Mouse (Mus musculus) cortical plate, adult 2 months (tissue): ENCODE results near the gene Sc5d. TPM values are rescaled to one million over a fixed set of nuclear protein-coding genes. Genes with fewer than 3 reads are reported as not detected.

Source experiments
- H3K27ac ChIP-seq: fragments of 200-500 bp; 2 replicates; pipeline ENCODE4 v1.5.1; 2012; ENCODE audit warnings: low read length, control low read depth, inconsistent platforms; ENCODE audit not compliant: insufficient read depth
- H3K4me1 ChIP-seq: fragments of 200-500 bp; 2 replicates; pipeline ENCODE4 v1.6.1; 2011; ENCODE audit warnings: low read length; ENCODE audit not compliant: control insufficient read depth, insufficient read depth
- H3K4me3 ChIP-seq: fragments of 200-500 bp; 2 replicates; pipeline ENCODE4 v1.5.1; 2011; ENCODE audit warnings: mild to moderate bottlenecking, low read length, control low read depth; ENCODE audit not compliant: insufficient read depth
- CTCF ChIP-seq: fragments of 200-500 bp; IDR thresholded peaks from 2 replicates; pipeline ENCODE4 v1.5.1; 2011; ENCODE audit warnings: mild to moderate bottlenecking, control low read depth, low read length; ENCODE audit not compliant: insufficient read depth; ENCODE audit errors: extremely low read depth
- POLR2A ChIP-seq: fragments of 200-500 bp; IDR thresholded peaks from 2 replicates; pipeline ENCODE4 v1.6.1; 2011; ENCODE audit warnings: mild to moderate bottlenecking, low read length, control low read depth; ENCODE audit not compliant: insufficient read depth; ENCODE audit errors: extremely low read depth
- polyA plus RNA-seq: library from polyadenylated mRNA; depleted of rRNA; stranded (reverse); fragments of >200 nt; gene quantifications from 2 replicates; pipeline ENCODE4 v1.2.3, GENCODE M21; 2012; rRNA removed

Gene Sc5d
- polyA plus RNA-seq: 74.8 and 90.6 TPM in 2 replicates

DNA sequence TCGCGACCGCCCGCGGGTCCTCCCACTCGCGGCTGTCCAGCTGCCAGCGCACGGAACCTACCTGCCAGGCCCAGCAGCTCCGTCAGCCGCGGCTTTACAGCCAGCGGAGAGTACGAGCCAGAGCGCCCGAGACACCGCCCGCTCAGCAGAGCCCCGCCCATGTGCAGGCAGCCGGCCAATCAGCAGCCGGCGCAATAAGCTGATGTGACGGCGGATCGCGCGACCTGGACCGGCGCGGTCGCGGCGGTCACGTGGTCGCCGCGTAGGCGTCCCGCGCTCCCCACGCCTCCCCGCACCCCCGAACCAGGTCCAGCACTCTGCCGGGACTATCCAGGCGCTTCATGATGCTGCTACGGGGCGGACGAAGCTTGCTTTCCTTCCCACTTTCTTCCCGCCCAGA, at the start of gene Sc5d:
Sc5d (minus strand) TSS at position 112 of the 400 bp plus-strand sequence.
- Histone ChIP-seq H3K27ac (peak within 1 kb of the TSS; percentile 66), H3K4me3 (peak within 1 kb of the TSS; percentile 99), H3K4me1 (peaks cover 2% of the 10 kb centered on the region; the same call in 1 of the 2 replicates)
- TF ChIP-seq POLR2A (peak; percentile 68), CTCF (no peak)

DNA sequence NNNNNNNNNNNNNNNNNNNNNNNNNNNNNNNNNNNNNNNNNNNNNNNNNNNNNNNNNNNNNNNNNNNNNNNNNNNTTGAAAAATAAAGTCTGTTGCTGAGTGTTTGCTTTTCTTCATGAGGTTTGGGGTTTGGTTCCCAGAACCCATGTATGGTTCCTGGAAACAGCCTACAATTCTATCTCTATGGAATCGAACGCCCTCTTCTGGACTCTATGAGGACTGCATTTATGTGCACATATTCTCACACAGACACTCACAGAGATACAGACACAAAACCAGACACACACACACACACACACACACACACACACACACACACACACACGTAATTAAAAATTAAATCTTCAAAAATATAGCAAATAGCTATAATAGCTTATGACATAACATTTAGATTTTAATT, 47.3 kb upstream of the Sc5d start:
- H3K27ac ChIP-seq: no peak overlapping the region
- peaks cover 2% of the 10 kb centered on the region; the same call in 1 of the 2 replicates for H3K4me1 ChIP-seq
- no peak overlapping the region for H3K4me3 ChIP-seq
- TF ChIP-seq CTCF (no peak), POLR2A (no peak)

DNA sequence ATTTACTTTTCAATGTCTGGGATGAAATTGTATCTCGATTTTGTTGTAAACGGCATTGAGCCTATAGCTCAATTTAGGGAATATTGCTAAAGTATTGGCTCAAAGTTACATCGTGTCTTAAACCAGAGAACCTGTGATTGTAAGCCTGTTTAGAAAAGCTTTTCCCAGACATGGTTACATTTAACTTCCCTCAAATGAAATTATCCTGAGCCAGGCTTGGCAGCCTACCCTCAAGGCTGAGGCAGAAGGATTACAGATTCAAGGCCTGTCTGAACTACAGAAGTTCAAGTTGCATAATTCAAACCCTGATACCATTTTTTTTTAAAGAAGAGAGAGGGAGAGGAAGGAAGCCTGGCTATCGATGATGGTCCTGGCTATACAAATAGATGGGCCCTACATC, 39.8 kb upstream of the Sc5d start:
- Histone ChIP-seq H3K27ac (no peak overlapping the region), H3K4me1 (peaks cover 3% of the 10 kb centered on the region), H3K4me3 (no peak overlapping the region)
- TF ChIP-seq POLR2A (no peak), CTCF (no peak)

DNA sequence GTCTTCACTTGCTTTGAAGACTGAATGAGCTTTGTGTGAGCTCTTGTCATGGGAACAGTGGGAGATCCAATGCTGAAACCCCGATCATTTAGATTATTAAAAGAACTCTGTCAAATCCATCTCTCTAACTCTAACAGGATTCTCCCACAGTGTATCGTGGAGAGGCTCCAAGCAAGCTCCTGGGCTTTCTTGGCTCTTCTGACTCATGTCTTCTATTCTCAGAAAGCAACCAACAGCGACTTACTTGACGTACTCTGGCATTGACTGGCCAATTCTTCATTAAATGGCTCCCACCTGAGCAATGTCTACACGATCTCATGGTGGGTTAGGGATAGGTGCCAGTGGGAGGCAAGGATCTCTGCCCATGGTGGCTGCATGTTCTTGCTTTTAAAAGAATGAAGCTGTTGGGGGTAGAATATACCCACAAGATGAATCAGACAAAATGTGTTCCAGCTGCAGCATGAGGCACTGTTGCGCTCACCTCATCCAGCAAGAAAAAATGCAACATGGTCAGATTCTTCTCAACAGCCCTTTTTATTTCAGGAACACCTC, 37.1 kb upstream of the Sc5d start:
- no peak overlapping the region for H3K4me3 ChIP-seq
- H3K4me1 ChIP-seq: peaks cover 2% of the 10 kb centered on the region; the same call in 1 of the 2 replicates
- TF ChIP-seq POLR2A (no peak), CTCF (no peak)
- H3K27ac ChIP-seq: no peak overlapping the region

DNA sequence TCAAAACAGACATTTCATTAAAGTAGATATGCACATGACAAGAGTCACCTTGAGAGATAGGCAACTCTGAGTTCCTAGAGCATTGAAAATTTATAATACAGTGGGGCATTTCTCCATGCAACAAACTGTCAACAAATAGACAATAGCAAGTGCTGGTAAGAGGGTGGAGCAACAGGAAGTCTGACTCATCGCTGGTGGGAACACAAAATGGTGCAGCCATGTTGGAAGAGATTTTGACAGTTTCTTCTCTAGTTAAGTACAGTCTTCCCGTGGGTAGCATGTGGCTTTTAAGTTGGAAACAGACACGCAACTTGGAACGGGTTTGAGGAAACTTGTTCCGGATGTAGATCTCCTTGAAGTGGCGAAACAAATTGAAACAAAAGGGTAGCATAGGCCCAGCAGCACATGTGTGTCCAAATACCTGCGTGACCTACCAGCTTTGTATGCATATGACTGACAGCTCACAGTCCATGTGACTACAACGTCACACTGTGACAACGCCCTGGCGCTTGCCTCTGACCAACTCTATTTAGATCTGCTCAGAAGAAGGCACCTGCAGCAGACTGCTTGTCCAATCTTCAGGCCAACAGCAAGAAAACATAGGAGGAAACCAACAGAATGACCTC, 32.4 kb upstream of the Sc5d start:
- Histone ChIP-seq H3K27ac (no peak overlapping the region), H3K4me1 (peaks cover 2% of the 10 kb centered on the region; the same call in 1 of the 2 replicates), H3K4me3 (no peak overlapping the region)
- no peak for TF ChIP-seq CTCF
- TF ChIP-seq POLR2A: no peak

DNA sequence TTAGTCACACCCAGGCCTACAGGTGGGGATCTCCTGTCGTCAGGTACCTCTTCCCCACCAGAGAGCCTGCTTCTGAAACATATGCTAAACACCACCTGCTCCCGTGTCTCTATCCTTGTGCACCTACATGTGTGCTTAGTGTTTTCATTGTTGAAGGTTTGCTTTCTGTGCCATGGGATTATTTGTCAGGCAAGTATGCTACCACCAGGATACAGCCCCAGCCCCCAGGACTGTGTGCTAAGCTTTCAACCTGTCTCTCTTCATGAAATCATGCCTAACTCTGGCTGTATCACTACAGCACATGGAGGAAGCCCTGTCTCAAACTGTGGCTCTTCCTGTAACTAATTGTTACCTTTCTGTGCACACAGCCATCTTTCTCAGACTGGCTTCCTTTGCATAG, 30.1 kb upstream of the Sc5d start:
- no peak overlapping the region for H3K4me3 ChIP-seq
- H3K27ac ChIP-seq: no peak overlapping the region
- TF ChIP-seq POLR2A: no peak
- TF ChIP-seq CTCF: no peak
- H3K4me1 ChIP-seq: no peaks in the 10 kb centered on the region

DNA sequence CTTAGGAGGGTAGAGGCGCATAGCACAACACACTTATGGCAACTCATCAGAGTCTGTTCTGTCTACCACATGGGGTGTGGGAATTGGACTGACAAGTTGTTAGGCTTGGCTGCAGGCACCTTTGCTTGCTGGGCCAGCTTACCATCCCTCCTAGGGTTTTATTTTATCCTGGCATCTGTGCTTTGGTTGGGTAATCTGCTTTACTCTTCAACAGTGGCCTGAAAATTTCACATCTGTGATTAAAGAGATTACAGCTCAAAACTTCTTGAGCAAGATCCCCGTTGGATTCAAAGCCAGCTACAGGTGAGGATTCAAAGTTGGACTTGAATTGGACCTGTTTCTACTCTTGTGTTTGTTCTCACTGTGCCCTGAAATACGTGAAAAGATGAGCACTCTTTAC, 29.5 kb upstream of the Sc5d start:
- Histone ChIP-seq H3K27ac (no peak overlapping the region), H3K4me3 (no peak overlapping the region), H3K4me1 (no peaks in the 10 kb centered on the region)
- TF ChIP-seq POLR2A (no peak), CTCF (no peak)

DNA sequence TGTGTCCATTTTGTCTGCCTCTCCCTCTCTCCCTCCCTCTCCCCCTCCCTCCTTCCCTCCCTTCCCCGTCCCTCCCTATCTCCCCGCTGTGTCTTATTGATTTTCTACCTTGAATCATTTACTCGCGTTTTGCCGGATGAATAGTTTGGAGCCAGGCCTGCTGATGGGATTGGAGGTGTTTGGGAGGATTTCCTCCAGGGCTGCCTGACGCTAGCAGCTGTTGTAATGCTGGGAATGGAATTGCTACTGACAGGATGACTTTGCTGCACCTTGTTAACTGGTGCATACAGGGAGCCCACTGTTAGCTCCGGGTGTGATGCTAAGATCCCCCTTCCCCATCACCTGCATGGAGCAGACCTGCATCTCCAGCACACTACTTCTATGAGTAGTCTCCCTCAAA, 29.0 kb upstream of the Sc5d start:
- Histone ChIP-seq H3K4me3 (no peak overlapping the region), H3K27ac (no peak overlapping the region), H3K4me1 (no peaks in the 10 kb centered on the region)
- TF ChIP-seq POLR2A: no peak
- TF ChIP-seq CTCF: no peak

DNA sequence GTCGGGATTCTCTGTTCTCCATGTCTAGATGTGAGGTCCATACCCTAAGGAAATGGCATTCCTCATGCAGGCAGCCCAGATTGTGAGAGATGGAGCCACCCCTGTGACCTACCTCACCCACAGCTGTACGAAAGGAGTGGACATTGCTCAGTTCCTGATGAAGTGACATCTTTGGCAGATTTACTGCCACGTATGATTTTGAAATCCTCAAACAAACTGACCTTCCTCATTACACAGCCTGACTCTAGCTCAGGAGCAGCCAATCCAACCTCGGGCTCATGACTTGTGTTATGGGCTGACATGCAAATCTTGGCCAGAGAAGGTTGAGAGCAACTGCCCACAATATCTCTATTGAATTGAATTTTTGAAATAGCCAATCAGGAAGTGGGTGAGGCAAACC, 15.6 kb upstream of the Sc5d start:
- Histone ChIP-seq H3K4me3 (no peak overlapping the region), H3K4me1 (no peaks in the 10 kb centered on the region), H3K27ac (no peak overlapping the region)
- TF ChIP-seq POLR2A (no peak), CTCF (no peak)

DNA sequence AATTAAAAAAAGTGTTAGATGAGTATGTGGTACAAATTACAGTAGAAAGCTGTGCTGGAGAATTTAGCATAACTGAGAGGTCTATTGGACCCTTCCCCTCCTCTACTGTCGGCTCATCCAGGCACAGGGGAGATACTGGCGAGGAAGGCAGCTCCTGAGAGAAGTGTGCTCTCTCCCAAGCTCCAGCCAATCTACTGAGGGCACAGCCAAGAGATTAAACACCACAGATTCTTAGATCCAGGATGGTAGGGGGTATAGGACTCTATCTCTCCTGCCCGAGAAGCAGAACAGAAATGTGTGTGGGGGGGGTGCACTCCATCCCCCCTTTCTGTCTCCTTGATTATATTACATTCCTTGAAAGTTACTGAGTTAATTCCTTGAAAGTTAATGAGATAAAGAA, 14.0 kb upstream of the Sc5d start:
- Histone ChIP-seq H3K4me3 (no peak overlapping the region), H3K27ac (no peak overlapping the region), H3K4me1 (no peaks in the 10 kb centered on the region)
- TF ChIP-seq POLR2A (no peak), CTCF (no peak)

DNA sequence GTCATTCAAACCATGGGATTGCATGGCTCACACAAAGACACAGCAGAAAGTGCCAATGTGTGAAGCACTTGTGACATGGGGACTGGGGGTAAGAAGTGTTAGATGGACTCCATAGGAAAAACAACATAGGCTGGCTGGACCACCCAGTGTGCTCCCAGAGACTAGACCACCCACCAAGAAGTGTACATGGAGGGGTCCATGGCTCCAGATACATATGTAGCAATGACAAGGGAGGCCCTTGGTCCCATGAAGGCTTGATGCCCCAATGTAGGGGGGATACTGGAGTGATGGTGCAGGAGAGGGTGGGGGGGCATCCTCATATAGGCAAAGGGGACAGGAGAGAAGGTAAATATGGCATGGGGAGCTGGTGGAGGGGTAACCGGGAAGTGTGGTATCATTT, 13.6 kb upstream of the Sc5d start:
- no peak overlapping the region for H3K4me3 ChIP-seq
- no peak overlapping the region for H3K27ac ChIP-seq
- no peak for TF ChIP-seq CTCF
- no peak for TF ChIP-seq POLR2A
- H3K4me1 ChIP-seq: no peaks in the 10 kb centered on the region
